Mouse (Mus musculus) heart, postnatal 14 days (tissue): ENCODE data around the gene Reep6. TPM values are rescaled to one million over a fixed set of nuclear protein-coding genes. Genes with fewer than 3 reads are reported as not detected.

Experiments
- DNase-seq, 2 experiments: peaks; one replicate each; pipeline ENCODE4 v3.0.0; 2021 to 2022
- intact Hi-C: fragments of 180-260 bp; cut with DNase I; formaldehyde crosslinking; loops from one replicate; pipeline ENCODE4 v1.15.1; 2025
- total RNA-seq, 2 experiments: library from RNA; stranded (reverse); gene quantifications; 2 replicates each; pipeline ENCODE4 v1.2.3; 2021

The Reep6 gene
- total RNA-seq, 2 experiments from 2014 or later: 2.0 to 2.6 TPM

DNA sequence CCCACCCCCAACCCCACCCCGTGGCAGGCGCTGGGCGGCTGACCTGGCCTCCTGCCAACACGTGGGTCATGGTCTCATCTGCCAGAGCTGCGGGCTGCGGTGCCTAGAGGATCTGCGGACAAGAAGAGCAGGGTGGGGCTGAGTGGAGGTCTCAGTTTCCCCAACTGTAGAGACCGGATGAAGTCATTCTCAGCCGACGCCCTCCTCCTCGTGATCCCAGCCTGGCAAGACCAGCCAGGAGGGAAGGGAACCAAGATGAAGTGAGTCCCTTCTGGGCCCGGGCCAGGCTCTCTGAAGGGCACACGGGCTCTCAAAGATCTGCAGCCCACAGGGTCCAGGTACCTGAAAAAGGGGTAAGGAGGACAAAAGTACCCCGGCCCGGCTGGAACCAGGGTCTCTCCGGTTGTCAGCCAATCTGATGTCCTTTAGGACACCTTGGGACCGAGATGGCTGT lies 17.8 kb downstream of the Reep6 start:
- DNase-seq: peak; percentile 47 to 50
- intact Hi-C loops: no loop called here

DNA sequence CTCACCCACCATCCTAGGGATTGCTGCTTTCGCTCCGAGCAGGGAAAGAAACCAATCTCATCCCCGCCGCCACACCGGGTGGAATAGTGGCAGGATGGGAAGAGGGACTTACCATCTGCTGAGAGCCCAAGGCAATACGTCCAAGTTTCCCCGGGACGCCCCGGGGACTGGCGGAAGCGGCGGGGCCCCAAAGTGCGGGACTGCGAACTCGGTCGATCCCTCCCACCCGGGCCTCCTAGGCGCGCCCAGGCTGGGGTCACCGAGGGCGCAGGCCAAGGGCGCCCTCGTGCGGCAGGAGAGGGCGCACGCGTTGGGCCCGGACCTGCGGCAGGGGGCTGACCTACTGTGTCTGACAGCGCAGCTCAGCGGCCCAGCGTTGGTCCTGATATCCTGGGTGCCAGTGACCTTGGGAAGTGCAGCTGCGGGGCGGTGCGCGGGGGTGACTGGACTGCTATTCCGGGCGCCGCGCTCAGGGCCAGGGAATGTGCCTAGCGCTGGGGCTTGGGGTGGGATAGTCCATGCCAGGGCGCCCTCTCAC lies 18.6 kb downstream of the Reep6 start, which contains the start of gene Adamtsl5:
Gene Adamtsl5, minus strand, starts transcription at position 169 of the 538 bp plus-strand sequence.
- DNase-seq: peak; percentile 85 to 86
- intact Hi-C loops: loop anchor here (1.0 kb wide), 1 partner anchor 53 kb away; the partner anchor contains the start of gene Apc2

GRCm38 (mm10) chr10:80348981-80349380 lies 19.2 kb downstream of the Reep6 start:
- DNase-seq: peak in 1 of 2 experiments; percentile 55
- intact Hi-C loops: loop anchor here (1.0 kb wide), 1 partner anchor 54 kb away; the partner anchor contains the start of gene Apc2

- intact Hi-C loops: loop anchor here (1.0 kb wide), 1 partner anchor 24 kb away; no protein-coding TSS in a partner anchor
Measured at GRCm38 (mm10) chr10:80350292-80350691, 20.5 kb downstream of the Reep6 start.

DNA sequence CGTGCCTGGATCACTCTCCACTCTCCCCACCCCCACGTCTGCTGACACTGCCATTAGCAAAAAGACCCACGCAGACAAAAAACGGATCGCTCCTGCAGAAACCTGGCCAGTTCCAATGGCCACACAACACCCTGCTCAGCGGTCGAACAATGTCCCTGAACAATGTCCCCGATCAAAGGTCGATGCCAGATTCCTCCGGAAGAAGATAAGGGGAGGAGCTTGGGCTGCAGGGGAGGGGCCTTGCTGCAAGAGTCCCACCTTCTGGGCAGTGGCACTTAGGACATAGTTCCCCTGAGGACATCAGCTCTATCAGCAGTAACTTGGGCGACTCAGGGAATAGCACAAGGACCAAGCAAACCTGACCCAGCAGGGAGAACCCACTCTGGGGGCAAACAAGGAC lies 22.1 kb downstream of the Reep6 start:
- intact Hi-C loops: no loop called here
- DNase-seq: no peak

More at GRCm38 (mm10) chr10:80350292-80350691, 20.5 kb downstream of the Reep6 start:
- peak; percentile 88 to 95 for DNase-seq

DNA sequence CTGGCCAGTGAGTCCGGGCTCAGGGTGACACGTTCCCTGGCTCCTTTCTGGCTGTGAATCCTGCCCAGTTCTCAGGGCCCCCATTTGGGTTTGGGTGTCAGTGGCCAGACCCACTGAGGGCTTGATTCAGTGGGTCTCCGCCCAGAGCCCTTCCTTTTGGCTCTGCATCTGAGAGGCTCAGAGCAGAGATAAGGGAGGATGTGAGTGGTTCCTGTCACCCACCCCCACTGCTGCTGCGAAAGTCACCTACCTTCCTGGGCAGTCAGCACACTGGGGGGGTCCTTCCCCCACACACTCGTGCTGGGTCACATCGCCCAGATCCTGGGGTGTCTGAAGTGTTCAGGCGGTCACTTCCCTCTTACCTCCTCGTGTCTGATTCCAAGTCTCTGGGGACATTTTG lies 23.0 kb downstream of the Reep6 start:
- DNase-seq: no peak
- intact Hi-C loops: no loop called here

DNA sequence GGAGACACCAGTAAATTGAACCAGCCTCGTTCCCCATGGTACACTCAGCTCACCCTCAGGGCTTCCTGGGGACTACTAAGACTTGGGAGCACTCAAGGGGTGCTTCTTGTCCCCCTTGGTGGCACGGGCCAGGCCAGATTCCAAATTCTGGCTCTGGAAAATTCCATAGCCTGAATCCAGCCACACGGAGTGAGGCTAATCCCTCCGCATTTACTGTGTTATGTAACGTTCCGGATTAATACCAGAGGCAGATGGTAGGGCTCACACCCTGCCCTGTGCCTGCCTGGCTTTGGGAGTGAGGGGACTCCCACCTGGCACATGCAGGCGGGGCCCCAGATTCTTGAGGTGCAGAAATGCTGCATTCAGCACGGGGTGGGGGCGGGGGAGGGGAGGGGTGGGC lies 25.7 kb downstream of the Reep6 start:
- no peak for DNase-seq
- intact Hi-C loops: no loop called here

- intact Hi-C loops: no loop called here
- DNase-seq: no peak
Measured at GRCm38 (mm10) chr10:80356001-80356682, 26.4 kb downstream of the Reep6 start, which contains the start of gene Plk5. Gene Plk5 (plus strand): TSS chr10:80356459.

GRCm38 (mm10) chr10:80356737-80357136 lies 27.0 kb downstream of the Reep6 start:
- DNase-seq: no peak
- intact Hi-C loops: no loop called here

DNA sequence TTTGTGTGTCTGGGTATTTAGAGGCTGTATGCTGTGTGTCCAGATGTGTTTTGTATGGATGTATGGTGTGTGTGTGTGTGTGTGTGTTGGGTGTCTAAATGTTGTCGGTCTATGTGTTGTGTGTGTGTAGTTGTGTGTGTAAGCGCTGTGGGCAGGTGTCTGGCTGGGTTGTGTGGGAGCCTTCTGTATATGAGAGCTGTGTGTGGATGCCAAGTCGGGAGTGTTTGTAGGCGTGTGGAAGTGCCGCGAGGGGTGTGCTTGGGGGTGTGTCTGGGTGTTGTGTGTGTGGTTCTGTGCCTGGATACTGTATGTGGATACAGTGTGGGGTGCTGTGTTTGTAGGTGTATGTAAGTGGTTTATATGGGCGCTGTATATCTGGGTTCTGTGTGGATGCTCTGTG lies 27.6 kb downstream of the Reep6 start:
- intact Hi-C loops: no loop called here

GRCm38 (mm10) chr10:80357994-80358639 lies 28.4 kb downstream of the Reep6 start:
- peak in 1 of 2 experiments; percentile 49 for DNase-seq
- intact Hi-C loops: no loop called here

More for the DNA sequence above, 27.6 kb downstream of the Reep6 start:
- no peak for DNase-seq

DNA sequence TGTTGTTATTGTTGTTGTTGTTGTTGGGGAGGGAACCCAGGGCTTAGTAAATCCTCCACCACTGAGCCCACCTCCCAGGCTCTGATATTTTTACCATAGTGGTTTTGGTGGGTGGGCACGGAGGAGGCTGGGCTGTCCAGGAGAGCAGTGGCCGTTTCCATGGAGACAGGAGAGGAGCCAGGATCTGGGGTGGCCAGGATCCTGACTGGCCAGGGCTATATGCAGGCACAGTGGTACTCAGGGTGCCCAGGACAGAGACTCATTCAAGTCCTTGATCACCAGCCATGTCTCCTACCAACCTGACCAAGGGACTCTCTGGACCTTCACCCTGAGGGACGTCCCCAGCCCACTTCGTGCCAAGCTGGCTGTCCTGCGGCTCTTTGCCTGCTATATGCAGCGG lies 34.0 kb downstream of the Reep6 start:
- intact Hi-C loops: no loop called here

DNA sequence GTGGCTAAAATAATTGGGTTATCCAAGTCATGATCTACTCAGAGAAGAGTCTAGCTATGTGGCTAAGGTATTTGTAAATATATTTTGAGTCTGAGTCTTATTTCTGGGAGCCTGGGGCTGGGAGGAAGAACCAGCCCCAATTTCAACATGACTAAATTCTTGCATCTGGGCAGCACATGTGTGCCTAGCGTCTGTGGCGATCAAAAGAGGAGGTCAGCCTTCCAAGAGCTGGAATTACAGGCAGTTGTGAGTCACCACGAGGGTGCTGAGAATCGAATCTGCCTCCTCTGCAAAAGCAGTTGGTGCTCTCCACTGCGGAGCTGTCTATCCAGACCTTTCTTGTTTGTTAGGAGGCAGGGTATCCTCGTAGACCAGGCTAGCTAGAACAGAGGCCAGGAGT lies 36.0 kb downstream of the Reep6 start:
- intact Hi-C loops: no loop called here
- no peak for DNase-seq

More for the DNA sequence above, 34.0 kb downstream of the Reep6 start:
- DNase-seq: no peak

DNA sequence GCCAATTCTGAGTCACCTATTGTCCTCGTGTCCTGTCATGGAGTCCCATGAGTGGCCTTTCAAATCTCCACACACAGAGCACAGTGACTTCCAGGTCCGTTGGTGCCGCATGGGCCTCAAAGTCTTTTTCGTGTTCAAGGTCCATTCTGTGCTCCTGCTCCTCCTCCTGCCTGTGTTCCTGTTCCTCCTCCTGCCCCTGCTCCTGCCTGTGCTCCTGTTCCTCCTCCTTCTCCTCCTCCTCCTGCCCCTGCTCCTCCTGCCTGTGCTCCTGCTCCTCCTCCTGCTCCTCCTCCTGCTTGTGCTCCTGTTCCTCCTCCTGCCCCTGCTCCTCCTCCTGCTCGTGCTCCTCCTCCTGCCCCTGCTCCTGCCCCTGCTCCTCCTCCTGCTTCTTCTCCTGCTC lies 38.2 kb downstream of the Reep6 start:
- no peak for DNase-seq
- intact Hi-C loops: no loop called here

DNA sequence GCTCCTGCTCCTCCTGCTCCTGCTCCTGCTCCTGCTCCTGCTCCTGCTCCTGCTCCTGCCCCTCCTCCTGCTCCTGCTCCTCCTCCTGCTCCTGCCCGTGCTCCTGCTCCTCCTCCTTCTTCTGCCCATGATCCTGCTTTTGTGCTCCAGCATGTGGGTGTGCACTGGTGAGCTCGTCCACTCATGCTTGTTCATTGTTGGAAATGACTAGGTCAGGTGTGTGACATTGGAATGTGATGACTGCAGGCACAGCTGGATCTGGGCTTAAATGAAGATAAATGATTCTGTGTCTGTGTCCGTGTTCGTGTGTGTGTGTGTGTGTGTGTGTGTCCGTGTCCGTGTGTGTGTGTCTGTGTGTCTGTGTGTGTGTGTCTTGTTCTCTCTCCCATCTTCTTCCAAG lies 38.6 kb downstream of the Reep6 start:
- intact Hi-C loops: no loop called here
- DNase-seq: no peak

DNA sequence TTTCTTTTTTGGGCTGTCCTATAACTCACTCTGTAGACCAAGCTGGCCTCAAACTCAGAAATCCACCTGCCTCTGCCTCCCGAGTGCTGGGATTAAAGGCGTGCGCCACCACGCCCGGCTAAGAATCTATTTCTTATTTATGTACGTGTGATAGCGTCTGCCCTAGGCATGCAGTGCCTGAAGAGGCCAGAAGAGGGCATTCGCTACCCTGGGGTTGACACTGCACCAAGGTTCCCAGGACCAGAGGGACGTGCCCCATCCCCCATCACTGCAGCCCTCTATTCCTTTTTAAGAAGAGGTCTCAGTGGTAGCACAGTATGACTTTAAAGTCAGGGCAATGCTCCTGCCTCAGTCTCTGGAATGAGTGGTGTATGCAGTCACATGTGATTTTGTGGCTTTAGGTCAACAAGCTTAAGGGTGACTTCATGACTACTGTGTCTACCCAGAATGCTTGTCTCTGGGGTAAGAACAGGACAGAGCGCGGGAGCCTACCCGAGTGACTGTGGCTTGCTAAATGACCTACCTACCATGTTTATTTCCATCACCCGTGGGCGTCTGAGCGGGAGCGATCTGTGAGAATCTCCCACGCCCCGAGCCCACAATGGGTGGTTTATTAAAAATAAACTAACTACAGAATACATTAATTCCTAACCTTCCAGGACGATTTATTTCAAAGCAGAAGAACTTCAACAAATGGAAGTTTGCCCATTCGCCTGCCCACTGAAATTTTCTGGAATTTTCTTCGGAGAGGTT lies 40.4 kb downstream of the Reep6 start:
- intact Hi-C loops: loop anchor here (10.0 kb wide), 1 partner anchor 185 kb away; no protein-coding TSS in a partner anchor
- DNase-seq: no peak

DNA sequence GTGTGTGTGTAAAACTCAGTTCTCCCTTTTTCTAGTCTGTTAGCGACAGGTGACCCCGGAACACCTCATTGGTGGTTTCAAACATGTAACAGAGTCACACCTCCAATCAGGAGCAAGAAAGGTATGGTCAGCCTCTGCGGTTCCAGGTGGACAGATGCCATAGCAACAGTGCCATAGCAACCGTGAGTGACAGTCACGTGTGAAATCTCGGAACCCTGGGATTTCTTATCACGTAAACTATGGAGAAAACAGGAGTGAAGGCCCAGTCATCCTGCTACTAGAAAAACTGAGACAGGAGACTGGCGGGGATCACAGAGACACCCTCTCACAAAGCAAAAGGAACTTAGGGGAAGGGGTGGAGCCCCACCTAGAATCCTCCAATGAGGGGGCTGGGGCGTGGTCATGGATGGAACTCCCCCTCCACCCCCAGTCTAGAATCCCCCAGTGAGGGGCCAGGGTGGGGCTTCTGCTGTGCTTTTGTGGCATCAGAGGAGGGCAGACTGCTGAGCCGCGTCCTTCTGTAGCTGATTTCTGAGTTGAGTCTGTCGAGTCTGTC lies 41.7 kb downstream of the Reep6 start:
- intact Hi-C loops: loop anchor here (10.0 kb wide), 1 partner anchor 183 kb away; no protein-coding TSS in a partner anchor
- DNase-seq: peak in 1 of 2 experiments; percentile 35

DNA sequence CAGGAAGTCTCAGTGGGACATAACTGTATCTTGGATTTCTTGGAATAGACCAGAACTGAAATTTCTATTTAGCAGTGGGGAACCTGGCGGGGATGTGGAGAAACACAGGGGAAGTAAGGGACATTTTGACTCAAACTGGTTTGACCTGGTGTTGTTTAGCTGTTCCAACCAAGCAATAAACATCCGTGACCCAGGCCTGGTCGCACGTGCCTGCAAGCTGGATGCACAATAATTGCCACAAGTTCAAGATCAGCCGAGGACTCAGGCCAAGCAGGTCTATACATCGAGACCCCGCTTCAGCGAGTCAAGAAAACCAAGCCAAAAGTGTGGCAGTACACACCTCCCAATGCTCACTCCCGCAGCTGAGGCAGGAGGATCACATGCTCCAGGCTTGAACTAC lies 42.2 kb downstream of the Reep6 start:
- intact Hi-C loops: loop anchor here (10.0 kb wide), 1 partner anchor 183 kb away; no protein-coding TSS in a partner anchor
- no peak for DNase-seq

- intact Hi-C loops: loop anchor here (10.0 kb wide), 1 partner anchor 182 kb away; no protein-coding TSS in a partner anchor
- no peak for DNase-seq
Measured at GRCm38 (mm10) chr10:80372706-80373105, 43.0 kb downstream of the Reep6 start.

DNA sequence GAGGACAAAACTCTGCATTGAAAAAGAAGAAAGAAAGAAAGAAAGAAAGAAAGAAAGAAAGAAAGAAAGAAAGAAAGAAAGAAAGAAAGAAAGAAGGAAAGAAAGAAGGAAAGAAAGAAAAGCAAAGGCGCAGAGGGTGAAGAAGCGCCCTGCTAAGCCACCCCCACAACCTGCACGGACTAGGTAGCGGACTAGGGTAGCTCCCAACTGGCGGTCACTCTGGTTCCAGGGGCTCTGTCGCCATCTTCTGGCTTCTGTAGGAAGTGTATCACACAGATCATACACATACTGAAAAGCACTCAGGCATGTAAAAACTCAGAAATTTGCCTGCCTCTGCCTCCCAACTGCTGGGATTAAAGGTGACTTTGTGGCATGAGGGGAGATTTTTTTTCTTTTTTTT lies 44.3 kb downstream of the Reep6 start:
- intact Hi-C loops: loop anchor here (1.0 to 10.0 kb wide), 3 partner anchors 24 to 181 kb away; no protein-coding TSS in a partner anchor
- peak; percentile 68 to 85 for DNase-seq
